Mouse (Mus musculus): ENCODE data around the gene Nwd2. TPM values are rescaled to one million over a fixed set of nuclear protein-coding genes. Genes with fewer than 3 reads are reported as not detected.

Nwd2 gene
- polyA plus RNA-seq, 1 experiment, result not detected

- Histone ChIP-seq H3K4me3 (replicated peaks; ENCODE audit: control insufficient read depth, low read depth, low read length) (no peak overlapping the region), H3K4me1 (ENCODE audit: control insufficient read depth, insufficient read depth, low read length) (no peaks in the 10 kb centered on the region), H3K27ac (ENCODE audit: control insufficient read depth, insufficient read depth, low read depth, low read length, poor library complexity) (no peak overlapping the region)
- WGBS, result 31% methylated on average over 6 of the region's 6 CpGs
- TF ChIP-seq CTCF (IDR thresholded peaks at IDR 0.05; ENCODE audit: control insufficient read depth, insufficient read depth, low read length) (no peak), POLR2A (IDR thresholded peaks at IDR 0.05; ENCODE audit: borderline replicate concordance, control insufficient read depth, low read depth, low read length) (no peak)
These were observed 117.8 kb downstream of the Nwd2 start for GRCm38 (mm10) chr5:63766715-63767114.

GRCm38 (mm10) chr5:63767464-63767863 lies 118.6 kb downstream of the Nwd2 start:
- TF ChIP-seq POLR2A (IDR thresholded peaks at IDR 0.05; ENCODE audit: borderline replicate concordance, control insufficient read depth, low read depth, low read length) (no peak), CTCF (IDR thresholded peaks at IDR 0.05; ENCODE audit: control insufficient read depth, insufficient read depth, low read length) (no peak)
- H3K4me3 ChIP-seq (replicated peaks; ENCODE audit: control insufficient read depth, low read depth, low read length), result no peak overlapping the region
- WGBS, result 72% methylated on average over 8 of the region's 8 CpGs
- no peak overlapping the region for H3K27ac ChIP-seq (ENCODE audit: control insufficient read depth, insufficient read depth, low read depth, low read length, poor library complexity)
- H3K4me1 ChIP-seq (ENCODE audit: control insufficient read depth, insufficient read depth, low read length), result no peaks in the 10 kb centered on the region

- Histone ChIP-seq H3K27ac (ENCODE audit: control insufficient read depth, insufficient read depth, low read depth, low read length, poor library complexity) (no peak overlapping the region), H3K4me3 (replicated peaks; ENCODE audit: control insufficient read depth, low read depth, low read length) (no peak overlapping the region), H3K4me1 (ENCODE audit: control insufficient read depth, insufficient read depth, low read length) (no peaks in the 10 kb centered on the region)
- 48% methylated on average over 4 of the region's 4 CpGs for WGBS
- TF ChIP-seq POLR2A (IDR thresholded peaks at IDR 0.05; ENCODE audit: borderline replicate concordance, control insufficient read depth, low read depth, low read length) (no peak), CTCF (IDR thresholded peaks at IDR 0.05; ENCODE audit: control insufficient read depth, insufficient read depth, low read length) (no peak)
These were observed 119.3 kb downstream of the Nwd2 start for GRCm38 (mm10) chr5:63768220-63768619.

GRCm38 (mm10) chr5:63772971-63773370 lies 124.1 kb downstream of the Nwd2 start:
- TF ChIP-seq POLR2A (IDR thresholded peaks at IDR 0.05; ENCODE audit: borderline replicate concordance, control insufficient read depth, low read depth, low read length) (no peak), CTCF (IDR thresholded peaks at IDR 0.05; ENCODE audit: control insufficient read depth, insufficient read depth, low read length) (no peak)

GRCm38 (mm10) chr5:63773603-63774002 lies 124.7 kb downstream of the Nwd2 start:
- TF ChIP-seq CTCF (IDR thresholded peaks at IDR 0.05; ENCODE audit: control insufficient read depth, insufficient read depth, low read length) (no peak), POLR2A (IDR thresholded peaks at IDR 0.05; ENCODE audit: borderline replicate concordance, control insufficient read depth, low read depth, low read length) (no peak)
- Histone ChIP-seq H3K27ac (ENCODE audit: control insufficient read depth, insufficient read depth, low read depth, low read length, poor library complexity) (no peak overlapping the region), H3K4me1 (ENCODE audit: control insufficient read depth, insufficient read depth, low read length) (no peaks in the 10 kb centered on the region), H3K4me3 (replicated peaks; ENCODE audit: control insufficient read depth, low read depth, low read length) (no peak overlapping the region)
- 48% methylated on average over 1 of the region's 1 CpGs for whole genome bisulfite sequencing

More at GRCm38 (mm10) chr5:63772971-63773370, 124.1 kb downstream of the Nwd2 start:
- Histone ChIP-seq H3K27ac (ENCODE audit: control insufficient read depth, insufficient read depth, low read depth, low read length, poor library complexity) (no peak overlapping the region), H3K4me1 (ENCODE audit: control insufficient read depth, insufficient read depth, low read length) (no peaks in the 10 kb centered on the region), H3K4me3 (replicated peaks; ENCODE audit: control insufficient read depth, low read depth, low read length) (no peak overlapping the region)
- 64% methylated on average over 2 of the region's 2 CpGs for WGBS

- 84% methylated on average over 10 of the region's 10 CpGs for WGBS
- Histone ChIP-seq H3K27ac (ENCODE audit: control insufficient read depth, insufficient read depth, low read depth, low read length, poor library complexity) (no peak overlapping the region), H3K4me3 (replicated peaks; ENCODE audit: control insufficient read depth, low read depth, low read length) (no peak overlapping the region), H3K4me1 (ENCODE audit: control insufficient read depth, insufficient read depth, low read length) (no peaks in the 10 kb centered on the region)
- TF ChIP-seq CTCF (IDR thresholded peaks at IDR 0.05; ENCODE audit: control insufficient read depth, insufficient read depth, low read length) (no peak), POLR2A (IDR thresholded peaks at IDR 0.05; ENCODE audit: borderline replicate concordance, control insufficient read depth, low read depth, low read length) (no peak)
These were observed 139.4 kb downstream of the Nwd2 start for GRCm38 (mm10) chr5:63788156-63788826.

- no peak within 1 kb of the TSS for H3K27ac ChIP-seq (ENCODE audit: control insufficient read depth, insufficient read depth, low read depth, low read length, poor library complexity)
- WGBS, result 2% methylated on average over 42 of the region's 42 CpGs
These were observed 163.1 kb downstream of the Nwd2 start, which contains the start of gene 0610040J01Rik for GRCm38 (mm10) chr5:63811819-63812508. TSS of gene 0610040J01Rik (plus strand) at chr5:63812363.

GRCm38 (mm10) chr5:63812509-63812865 lies 163.6 kb downstream of the Nwd2 start:
- no peaks in the 10 kb centered on the region; the same call in 1 of the 2 replicates for H3K4me1 ChIP-seq (ENCODE audit: control insufficient read depth, insufficient read depth, low read length)
- no peak for TF ChIP-seq CTCF (IDR thresholded peaks at IDR 0.05; ENCODE audit: control insufficient read depth, insufficient read depth, low read length)
- no peak for TF ChIP-seq POLR2A (IDR thresholded peaks at IDR 0.05; ENCODE audit: borderline replicate concordance, control insufficient read depth, low read depth, low read length)
- no peak overlapping the region for H3K27ac ChIP-seq (ENCODE audit: control insufficient read depth, insufficient read depth, low read depth, low read length, poor library complexity)
- no peak overlapping the region for H3K4me3 ChIP-seq (replicated peaks; ENCODE audit: control insufficient read depth, low read depth, low read length)
- WGBS, result 2% methylated on average over 26 of the region's 26 CpGs

More at GRCm38 (mm10) chr5:63811819-63812508, 163.1 kb downstream of the Nwd2 start, which contains the start of gene 0610040J01Rik:
- peak; percentile 60 for TF ChIP-seq CTCF (IDR thresholded peaks at IDR 0.05; ENCODE audit: control insufficient read depth, insufficient read depth, low read length)
- no peak for TF ChIP-seq POLR2A (IDR thresholded peaks at IDR 0.05; ENCODE audit: borderline replicate concordance, control insufficient read depth, low read depth, low read length)
- peak within 1 kb of the TSS; percentile 61 for H3K4me3 ChIP-seq (replicated peaks; ENCODE audit: control insufficient read depth, low read depth, low read length)
- no peaks in the 10 kb centered on the region; the same call in 1 of the 2 replicates for H3K4me1 ChIP-seq (ENCODE audit: control insufficient read depth, insufficient read depth, low read length)

Measured in bone marrow, adult 2 months (tissue).